Mouse (Mus musculus) CH12.LX (cell line): Measurements from ENCODE around the gene Uqcc3.

ENCODE experiments used
- CTCF ChIP-seq, 2 experiments: IDR thresholded peaks in 1 of 2; conservative IDR thresholded peaks in 1 of 2; 2 replicates each; pipeline ENCODE4 v1.5.1; 2011 to 2012; ENCODE audit warnings: low read depth in 2 of 2, low read length in 2 of 2, improper control_type of control experiment in 1 of 2, inconsistent platforms in 1 of 2, mild to moderate bottlenecking in 1 of 2, moderate library complexity in 1 of 2
- ELF1 ChIP-seq: IDR thresholded peaks from 2 replicates; pipeline ENCODE4 v1.6.1; 2014; ENCODE audit warnings: low read depth, mild to moderate bottlenecking, inconsistent platforms, low read length, improper control_type of control experiment
- EP300 ChIP-seq: IDR thresholded peaks from 2 replicates; pipeline ENCODE4 v1.6.1; 2011; ENCODE audit warnings: low read length, improper control_type of control experiment
- GABPA ChIP-seq: IDR thresholded peaks from 2 replicates; pipeline ENCODE4 v1.6.1; 2012; ENCODE audit warnings: low read depth, low read length, improper control_type of control experiment, inconsistent platforms; ENCODE audit not compliant: insufficient replicate concordance
- JUND ChIP-seq: conservative IDR thresholded peaks from 2 replicates; pipeline ENCODE4 v1.6.1; 2011; ENCODE audit warnings: low read depth, low read length, improper control_type of control experiment
- MAFK ChIP-seq: IDR thresholded peaks from 2 replicates; pipeline ENCODE4 v1.6.1; 2011; ENCODE audit warnings: low read length, improper control_type of control experiment; ENCODE audit not compliant: insufficient replicate concordance
- MAX ChIP-seq: IDR thresholded peaks from 2 replicates; pipeline ENCODE4 v1.6.1; 2011; ENCODE audit warnings: low read length, improper control_type of control experiment
- MAZ ChIP-seq: IDR thresholded peaks from 2 replicates; pipeline ENCODE4 v1.6.1; 2012; ENCODE audit warnings: low read depth, mild to moderate bottlenecking, inconsistent platforms, low read length, improper control_type of control experiment, moderate library complexity
- NRF1 ChIP-seq: IDR thresholded peaks from 2 replicates; pipeline ENCODE4 v1.6.1; 2014; ENCODE audit warnings: low read depth, mild to moderate bottlenecking, inconsistent platforms, low read length, improper control_type of control experiment, moderate library complexity
- POLR2A ChIP-seq: IDR thresholded peaks from 2 replicates; pipeline ENCODE4 v1.6.1; 2011; ENCODE audit warnings: low read depth, mild to moderate bottlenecking, improper control_type of control experiment, low read length
- POLR2AphosphoS2 ChIP-seq: IDR thresholded peaks from 2 replicates; pipeline ENCODE4 v1.6.1; 2011; ENCODE audit warnings: low read depth, low read length, improper control_type of control experiment
- TCF12 ChIP-seq: IDR thresholded peaks from 2 replicates; pipeline ENCODE4 v1.6.1; 2014; ENCODE audit warnings: low read depth, mild to moderate bottlenecking, inconsistent platforms, low read length, improper control_type of control experiment
- ZMIZ1 ChIP-seq: IDR thresholded peaks from 2 replicates; pipeline ENCODE4 v1.6.1; 2012; ENCODE audit warnings: low read depth, mild to moderate bottlenecking, inconsistent platforms, low read length, improper control_type of control experiment

GRCm38 (mm10) chr19:8898576-8898975 is 17.9 kb upstream of the Uqcc3 start:
- no peak for TF ChIP-seq MAX
- TF ChIP-seq POLR2A: no peak
- no peak for TF ChIP-seq NRF1
- no peak for TF ChIP-seq ZMIZ1
- TF ChIP-seq JUND: no peak
- TF ChIP-seq CTCF (conservative IDR thresholded peaks at IDR 0.05 in 1 of 2, IDR thresholded peaks at IDR 0.05 in 1 of 2; ENCODE audit: low read depth in 2 of 2, low read length in 2 of 2): no peak
- no peak for TF ChIP-seq MAFK
- TF ChIP-seq MAZ: no peak
- TF ChIP-seq ELF1: no peak
- no peak for TF ChIP-seq POLR2AphosphoS2
- no peak for TF ChIP-seq EP300
- no peak for TF ChIP-seq TCF12
- TF ChIP-seq GABPA: no peak
